Mouse (Mus musculus) kidney, postnatal 0 days (tissue): ENCODE measurements around the gene Sowaha. TPM values are rescaled to one million over a fixed set of nuclear protein-coding genes. Genes with fewer than 3 reads are reported as not detected.

Experiments used
- ATAC-seq: fragments of 200-750 bp; cut with Nextera tagmentation; replicated peaks from 2 replicates; pipeline ENCODE4 v1.8.0; 2017; ENCODE audit warnings: low read depth, moderate number of reproducible peaks, moderate TSS enrichment, moderate library complexity; ENCODE audit not compliant: low FRiP score
- DNase-seq: peaks from one replicate; pipeline ENCODE4 v3.0.0-alpha.2; 2016; ENCODE audit warnings: low spot score
- H3K27ac ChIP-seq: fragments of 300-500 bp; sonication (generic); 2 replicates; pipeline ENCODE4 v1.5.1; 2014; ENCODE audit warnings: mild to moderate bottlenecking
- H3K27me3 ChIP-seq: fragments of 300-500 bp; sonication (generic); 2 replicates; pipeline ENCODE4 v1.6.1; 2014; ENCODE audit warnings: low read length, mixed read lengths; ENCODE audit not compliant: insufficient read depth
- H3K36me3 ChIP-seq: fragments of 300-500 bp; sonication (generic); 2 replicates; pipeline ENCODE4 v1.6.1; 2014; ENCODE audit warnings: low read length, mixed read lengths; ENCODE audit not compliant: insufficient read depth
- H3K4me1 ChIP-seq: fragments of 300-500 bp; sonication (generic); replicated peaks from 2 replicates; pipeline ENCODE4 v1.6.1; 2014; ENCODE audit warnings: antibody characterized with exemption, low read length, mixed read lengths; ENCODE audit not compliant: insufficient read depth
- H3K4me2 ChIP-seq: fragments of 300-500 bp; sonication (generic); 2 replicates; pipeline ENCODE4 v1.6.1; 2014; ENCODE audit warnings: mild to moderate bottlenecking, low read length, moderate library complexity, mixed read lengths
- H3K4me3 ChIP-seq: fragments of 300-500 bp; sonication (generic); replicated peaks from 2 replicates; pipeline ENCODE4 v1.5.1; 2014; ENCODE audit warnings: low read depth, low read length
- H3K9ac ChIP-seq: fragments of 300-500 bp; sonication (generic); 2 replicates; pipeline ENCODE4 v1.6.1; 2014; ENCODE audit warnings: low read depth, low read length
- H3K9me3 ChIP-seq: fragments of 300-500 bp; sonication (generic); replicated peaks from 2 replicates; pipeline ENCODE4 v1.6.1; 2016; ENCODE audit warnings: low read length, inconsistent platforms, mixed read lengths
- CTCF ChIP-seq: IDR thresholded peaks from 2 replicates; pipeline ENCODE4 v1.5.1; 2016; ENCODE audit warnings: antibody characterized with exemption, low read depth, mild to moderate bottlenecking, moderate library complexity
- WGBS: fragments of 180-500 bp; shearing (Covaris S2); extraction: QIAGEN DNeasy Blood & Tissue Kit; methylation state at CpG from one replicate; pipeline ENCODE4 v1.1.7; 2014; 5-methylcytosine and 5-hydroxymethylcytosine counted together
- polyA plus RNA-seq: library from polyadenylated mRNA; unstranded; fragments of >200 nt; fragmentation: Nextera tagmentation; extraction: Ambion mirVana; gene quantifications from 2 replicates; pipeline ENCODE4 v1.2.1, GENCODE M21; 2015

Gene Sowaha
- 0.26 and 0.39 TPM in 2 replicates for polyA plus RNA-seq

GRCm38 (mm10) chr11:53479783-53480301, at the start of gene Sowaha, which contains the start of gene Gm9945:
Gene Sowaha (minus strand): TSS chr11:53480274.
Gene Gm9945 (plus strand): TSS chr11:53480166.
- H3K9ac ChIP-seq: peak within 1 kb of the TSS; percentile 37; the same call in 1 of the 2 replicates
- peaks cover 45% of the 10 kb centered on the region for H3K27me3 ChIP-seq
- no peak; the same call in 1 of the 2 replicates for TF ChIP-seq CTCF
- H3K36me3 ChIP-seq: no peaks in the 10 kb centered on the region
- H3K4me3 ChIP-seq: peak within 1 kb of the TSS; percentile 43
- peaks cover 10% of the 10 kb centered on the region for H3K4me1 ChIP-seq
- H3K4me2 ChIP-seq: peak within 1 kb of the TSS; percentile 78
- no peaks in the 10 kb centered on the region for H3K9me3 ChIP-seq
- ATAC-seq (no peak; the same call in 1 of the 2 replicates), DNase-seq (no peak)
- H3K27ac ChIP-seq: no peak within 1 kb of the TSS
- WGBS: 2% methylated on average over 40 of the region's 40 CpGs

DNA sequence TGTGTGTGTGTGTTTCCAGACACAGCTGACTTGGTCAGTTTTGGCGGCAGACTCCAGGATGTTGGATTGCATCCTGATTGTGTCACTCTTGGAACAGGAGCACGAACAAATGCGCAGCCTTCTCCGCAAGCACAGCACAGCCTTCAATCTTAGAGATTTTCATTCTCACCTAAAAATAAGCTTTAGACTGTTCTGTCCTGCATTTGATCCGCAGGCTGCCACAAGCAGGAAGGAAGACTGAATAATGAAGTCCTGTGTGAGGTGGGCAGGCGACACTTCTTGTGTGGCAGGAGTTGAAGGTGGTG, 49.1 kb upstream of the Sowaha start:
- Histone ChIP-seq H3K27ac (no peak overlapping the region), H3K4me1 (0 out of 2 replicates have a peak, but pooled peaks cover 6% of the 10 kb centered on the region), H3K36me3 (peaks cover 6% of the 10 kb centered on the region; the same call in 1 of the 2 replicates), H3K4me3 (no peak overlapping the region), H3K9me3 (no peaks in the 10 kb centered on the region), H3K4me2 (no peak overlapping the region), H3K9ac (no peak overlapping the region), H3K27me3 (no peaks in the 10 kb centered on the region)
- DNase-seq (no peak), ATAC-seq (no peak)
- TF ChIP-seq CTCF: no peak
- 44% methylated on average over 6 of the region's 6 CpGs for WGBS

DNA sequence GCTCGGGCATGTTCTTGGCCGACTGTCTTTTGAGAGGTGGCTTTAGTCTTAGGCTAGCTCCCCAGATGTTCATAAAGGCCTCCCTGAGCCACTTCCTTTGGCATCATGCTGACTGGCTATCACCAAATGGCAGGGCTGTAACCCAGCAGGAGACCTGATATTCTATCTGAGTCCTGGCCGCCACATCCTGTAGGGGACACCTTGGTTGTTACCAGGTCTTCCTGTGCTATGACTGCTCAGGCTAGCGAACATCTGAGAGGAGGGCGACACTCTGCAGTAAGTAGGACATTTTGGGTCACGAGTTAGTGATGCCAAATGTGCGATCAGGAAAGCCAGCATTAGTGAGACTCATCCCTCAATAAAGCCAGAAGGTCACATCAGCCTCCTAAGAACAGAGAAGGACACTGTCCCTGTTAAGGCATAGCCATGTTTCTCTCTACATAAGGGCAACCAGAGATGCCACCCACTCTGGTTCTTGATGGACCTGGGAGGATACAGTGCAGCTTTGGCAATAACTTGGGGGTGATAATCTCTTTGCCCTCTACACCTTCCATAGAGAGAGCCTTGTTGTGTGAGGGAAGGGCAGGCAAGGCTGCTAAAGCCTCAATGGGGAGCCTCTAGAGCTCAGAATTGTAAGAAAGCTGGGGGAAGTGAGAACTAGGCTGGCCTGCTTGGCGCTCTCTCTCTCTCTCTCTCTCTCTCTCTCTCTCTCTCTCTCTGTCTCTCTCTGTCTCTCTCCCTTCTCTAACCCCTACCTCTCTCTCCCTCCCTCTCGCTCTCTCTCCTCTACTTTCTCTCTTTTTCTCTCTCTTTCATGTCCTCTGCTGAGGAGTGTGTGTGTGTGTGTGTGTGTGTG, 48.6 kb upstream of the Sowaha start:
- Histone ChIP-seq H3K4me2 (no peak overlapping the region), H3K27ac (no peak overlapping the region)
- no peak for DNase-seq

GRCm38 (mm10) chr11:53525461-53525860, 45.4 kb upstream of the Sowaha start:
- H3K4me1 ChIP-seq: peaks cover 8% of the 10 kb centered on the region

More for the DNA sequence above, 48.6 kb upstream of the Sowaha start:
- Histone ChIP-seq H3K9ac (no peak overlapping the region), H3K27me3 (no peaks in the 10 kb centered on the region), H3K36me3 (0 out of 2 replicates have a peak, but pooled peaks cover under 1% of the 10 kb centered on the region), H3K9me3 (no peaks in the 10 kb centered on the region), H3K4me1 (0 out of 2 replicates have a peak, but pooled peaks cover 6% of the 10 kb centered on the region), H3K4me3 (no peak overlapping the region)
- WGBS: 56% methylated on average over 9 of the region's 9 CpGs
- ATAC-seq: no peak
- no peak for TF ChIP-seq CTCF

GRCm38 (mm10) chr11:53524905-53525304, 44.8 kb upstream of the Sowaha start:
- no peak overlapping the region for H3K9ac ChIP-seq
- H3K27me3 ChIP-seq: no peaks in the 10 kb centered on the region
- ATAC-seq (no peak), DNase-seq (no peak)
- H3K4me1 ChIP-seq: peaks cover 12% of the 10 kb centered on the region
- H3K27ac ChIP-seq: no peak overlapping the region
- no peaks in the 10 kb centered on the region for H3K9me3 ChIP-seq
- H3K4me3 ChIP-seq: no peak overlapping the region
- no peaks in the 10 kb centered on the region for H3K36me3 ChIP-seq
- peak; percentile 53; the same call in 1 of the 2 replicates for TF ChIP-seq CTCF
- 81% methylated on average over 6 of the region's 6 CpGs for WGBS
- H3K4me2 ChIP-seq: no peak overlapping the region

More at GRCm38 (mm10) chr11:53525461-53525860, 45.4 kb upstream of the Sowaha start:
- ATAC-seq (peak; percentile 20; the same call in 1 of the 2 replicates), DNase-seq (peak; percentile 75)
- Histone ChIP-seq H3K36me3 (no peaks in the 10 kb centered on the region), H3K9ac (no peak overlapping the region), H3K9me3 (no peaks in the 10 kb centered on the region), H3K27me3 (no peaks in the 10 kb centered on the region), H3K4me3 (no peak overlapping the region), H3K4me2 (no peak overlapping the region), H3K27ac (no peak overlapping the region; the same call in 1 of the 2 replicates)
- 36% methylated on average over 4 of the region's 4 CpGs for WGBS
- no peak for TF ChIP-seq CTCF

DNA sequence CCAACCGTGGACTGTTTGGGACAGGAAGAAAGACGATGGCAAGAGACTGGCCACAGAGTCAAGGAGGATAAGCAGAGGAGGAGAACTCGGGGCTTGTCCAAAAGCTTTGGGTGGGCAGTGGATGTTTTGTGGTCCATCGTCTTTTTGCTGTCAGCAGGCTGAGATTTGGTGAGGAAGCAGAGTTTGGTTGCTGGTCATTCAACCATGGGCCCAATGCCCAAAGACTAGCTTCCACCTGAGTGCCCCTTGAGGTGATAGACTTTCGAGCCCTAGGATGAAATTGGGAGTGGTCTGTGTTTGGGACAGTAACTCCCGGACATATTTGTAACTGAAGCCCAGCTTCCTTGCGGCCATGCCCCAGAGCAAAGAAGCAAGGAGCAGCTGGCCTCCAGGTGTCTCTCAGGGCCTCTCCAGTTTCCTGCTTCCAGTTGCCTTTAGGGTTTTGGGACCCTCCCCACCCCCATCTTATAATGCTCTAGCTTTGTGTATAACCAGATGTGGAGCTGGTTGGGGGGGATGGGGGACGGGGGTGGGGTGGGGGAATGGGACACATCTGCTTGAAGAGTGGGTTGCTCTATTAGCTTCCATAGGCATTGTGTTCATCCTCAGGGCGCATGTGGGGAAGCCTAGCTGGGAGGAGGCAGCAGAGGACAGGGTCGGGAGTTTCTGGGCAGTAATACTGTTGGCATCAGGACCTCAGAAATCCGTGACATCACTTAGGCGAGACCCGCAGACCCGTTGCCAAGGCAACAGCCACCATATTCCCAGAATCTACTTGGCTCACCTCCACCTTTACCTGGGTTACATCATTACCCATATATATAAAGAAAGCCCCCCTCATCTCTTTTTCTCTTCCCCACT, 43.7 kb upstream of the Sowaha start:
- Histone ChIP-seq H3K4me1 (peaks cover 12% of the 10 kb centered on the region), H3K4me2 (no peak overlapping the region), H3K4me3 (no peak overlapping the region), H3K27ac (no peak overlapping the region), H3K9me3 (no peaks in the 10 kb centered on the region), H3K9ac (no peak overlapping the region), H3K36me3 (no peaks in the 10 kb centered on the region), H3K27me3 (no peaks in the 10 kb centered on the region)
- DNase-seq (no peak), ATAC-seq (no peak)
- TF ChIP-seq CTCF: no peak
- 69% methylated on average over 14 of the region's 14 CpGs for WGBS
